Mouse (Mus musculus): ENCODE data around the gene Fcer1g.
A peak's percentile ranks its signal among the peaks of the same experiment; 100 is the strongest.

The Fcer1g gene

DNA sequence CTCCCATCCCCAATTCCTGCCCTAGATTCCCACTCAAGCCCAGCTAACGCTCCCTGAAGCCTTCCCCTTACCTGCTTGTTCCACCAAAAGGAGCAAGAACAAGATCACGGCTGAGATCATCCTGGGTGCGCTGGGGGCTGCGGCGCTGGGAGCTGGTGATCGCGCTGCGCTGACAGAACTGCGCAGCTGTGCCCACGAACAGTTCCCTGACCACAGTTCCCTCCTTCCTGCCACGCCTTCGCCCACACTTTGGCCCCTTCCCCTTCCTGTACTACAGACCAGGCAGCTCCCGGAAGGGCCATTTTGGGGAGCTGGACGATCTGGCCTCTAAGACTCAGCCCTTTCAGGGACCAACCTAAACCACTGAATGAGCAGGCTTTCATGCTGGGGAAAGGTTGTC is at the start of gene Fcer1g:
Fcer1g (minus strand) TSS at position 240 of the 400 bp plus-strand sequence.
- DNase-seq: no peak

DNA sequence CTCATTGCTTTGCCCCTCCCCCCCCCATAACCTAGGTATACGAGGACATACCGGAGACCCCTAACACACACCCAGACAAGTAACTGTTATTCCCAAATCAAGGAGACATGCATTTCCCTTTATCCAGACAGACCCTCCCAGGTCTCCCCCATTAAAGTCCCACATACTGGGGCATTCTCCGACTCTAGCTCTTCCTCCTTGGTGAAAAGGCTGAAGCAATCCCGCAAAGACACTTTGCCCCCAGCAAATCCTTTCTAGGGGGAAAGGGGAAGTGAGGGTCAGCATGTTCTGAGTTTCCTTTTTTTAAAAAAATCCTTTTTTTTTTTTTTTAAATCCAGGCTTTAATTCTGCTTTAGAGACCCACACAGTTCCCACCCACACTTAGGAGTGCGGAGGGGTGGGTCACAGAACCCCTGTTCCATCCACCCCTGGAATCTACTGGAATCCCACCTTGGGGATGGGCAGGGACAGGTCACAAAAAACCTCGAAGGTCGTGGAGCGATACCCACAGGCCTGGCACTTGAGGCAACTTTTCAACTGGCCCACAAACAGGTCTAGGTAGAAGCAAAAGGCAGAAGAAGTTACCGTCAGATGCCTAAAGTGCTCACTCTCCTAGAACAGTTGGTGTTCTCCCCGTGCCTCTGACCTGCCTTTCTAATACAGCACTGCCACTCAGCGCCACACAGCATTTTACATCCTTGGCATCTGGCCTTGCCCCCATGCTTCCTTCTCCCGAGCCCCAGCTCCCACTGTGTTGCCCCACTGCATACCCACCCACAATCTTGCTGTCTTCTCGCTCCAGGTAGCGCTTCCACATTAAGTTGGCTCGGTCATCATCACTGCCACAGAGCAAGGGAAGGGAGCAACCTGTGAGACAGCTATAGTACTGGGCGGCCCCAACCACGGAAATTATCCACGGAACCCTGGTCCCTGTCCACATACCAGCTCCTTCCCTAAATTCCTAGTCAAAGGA is 49.3 kb upstream of the Fcer1g start:
- no peak for DNase-seq

DNA sequence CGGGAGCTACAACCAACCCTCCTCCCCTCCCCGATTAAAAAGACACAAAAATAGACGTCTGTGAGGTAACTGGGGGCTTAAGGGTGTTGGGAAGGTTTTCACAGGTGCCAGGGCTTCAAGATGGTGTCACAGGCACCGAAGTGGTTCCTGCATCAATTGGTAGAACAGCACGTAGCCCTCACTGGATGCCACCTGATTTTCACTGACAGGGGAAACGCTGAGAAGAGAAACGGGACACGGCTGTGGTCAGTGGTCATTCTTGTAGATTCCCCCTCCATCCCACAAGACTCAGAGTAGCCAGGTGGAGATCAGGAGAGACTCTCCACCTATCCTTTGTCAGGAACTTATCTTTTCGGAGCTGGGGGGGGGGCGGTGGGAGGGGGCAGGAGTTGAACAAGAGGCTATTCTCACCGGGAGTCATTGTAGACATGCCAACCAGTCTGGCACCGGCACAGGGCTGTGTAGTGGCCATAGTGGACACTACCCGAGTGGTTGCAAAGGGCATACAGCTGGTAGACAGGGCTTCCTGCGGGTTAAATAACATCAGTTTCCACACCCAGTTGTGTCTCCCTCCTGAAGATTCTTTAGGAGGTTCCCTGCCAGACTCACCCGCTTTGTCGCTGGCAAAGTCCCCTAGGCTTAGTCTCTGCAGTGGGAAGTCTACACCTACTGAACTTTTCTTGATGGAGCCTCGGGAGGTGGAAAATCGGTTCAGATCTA is 48.1 kb upstream of the Fcer1g start:
- DNase-seq: no peak

DNA sequence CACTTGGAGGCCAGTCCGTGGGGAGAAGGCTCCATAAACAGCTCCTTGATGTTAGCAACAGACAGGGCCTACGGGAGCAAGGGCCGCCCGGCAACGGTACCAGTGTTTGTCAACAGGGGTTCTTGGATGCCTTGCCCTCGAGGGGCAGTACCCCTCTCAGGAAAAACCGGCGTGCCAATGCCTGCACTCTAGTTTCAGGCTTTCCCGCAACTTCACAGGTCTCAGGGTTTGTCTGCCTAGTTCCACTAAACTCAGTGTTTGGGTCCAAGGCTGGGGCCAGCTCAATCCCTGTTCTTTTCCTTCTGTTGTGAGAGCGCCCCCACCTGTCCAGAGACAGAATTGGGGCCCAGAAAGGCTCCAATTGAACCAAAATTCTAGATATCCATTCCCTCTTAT is 47.4 kb upstream of the Fcer1g start:
- DNase-seq: peak; percentile 82 to 84

DNA sequence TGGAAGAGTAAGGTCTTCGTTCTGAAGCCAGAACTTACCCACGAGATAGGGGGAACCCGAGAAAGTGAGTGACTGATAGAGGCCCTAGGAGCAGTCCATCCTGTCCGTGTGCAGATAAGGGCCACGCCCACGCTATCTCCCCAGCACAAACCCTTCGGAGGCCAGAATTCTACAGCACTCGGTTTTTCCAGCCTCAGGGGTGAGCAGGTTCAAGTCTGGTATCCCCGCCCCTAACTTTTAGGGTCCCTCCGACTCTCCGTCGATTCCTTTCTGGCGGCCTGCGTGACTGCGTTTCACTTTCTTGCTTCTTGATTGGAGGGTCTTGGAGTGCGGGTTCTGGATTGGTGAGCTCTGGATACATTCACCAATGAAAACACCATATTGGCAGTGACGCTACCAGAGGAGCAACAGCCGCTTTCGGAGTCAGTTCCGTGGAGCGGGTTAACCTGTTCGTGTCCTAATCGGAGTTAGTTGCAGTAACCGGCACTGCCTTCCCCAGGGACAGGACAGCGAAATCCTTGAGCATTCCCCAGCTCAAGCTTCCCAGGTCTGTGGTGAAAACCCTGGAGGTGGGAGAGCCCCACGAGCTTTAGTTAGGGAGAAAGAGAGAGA is 46.9 kb upstream of the Fcer1g start, which contains the start of gene Ppox:
Ppox (minus strand) TSS at position 271 of the 612 bp plus-strand sequence.
- peak; percentile 82 to 87 for DNase-seq

DNA sequence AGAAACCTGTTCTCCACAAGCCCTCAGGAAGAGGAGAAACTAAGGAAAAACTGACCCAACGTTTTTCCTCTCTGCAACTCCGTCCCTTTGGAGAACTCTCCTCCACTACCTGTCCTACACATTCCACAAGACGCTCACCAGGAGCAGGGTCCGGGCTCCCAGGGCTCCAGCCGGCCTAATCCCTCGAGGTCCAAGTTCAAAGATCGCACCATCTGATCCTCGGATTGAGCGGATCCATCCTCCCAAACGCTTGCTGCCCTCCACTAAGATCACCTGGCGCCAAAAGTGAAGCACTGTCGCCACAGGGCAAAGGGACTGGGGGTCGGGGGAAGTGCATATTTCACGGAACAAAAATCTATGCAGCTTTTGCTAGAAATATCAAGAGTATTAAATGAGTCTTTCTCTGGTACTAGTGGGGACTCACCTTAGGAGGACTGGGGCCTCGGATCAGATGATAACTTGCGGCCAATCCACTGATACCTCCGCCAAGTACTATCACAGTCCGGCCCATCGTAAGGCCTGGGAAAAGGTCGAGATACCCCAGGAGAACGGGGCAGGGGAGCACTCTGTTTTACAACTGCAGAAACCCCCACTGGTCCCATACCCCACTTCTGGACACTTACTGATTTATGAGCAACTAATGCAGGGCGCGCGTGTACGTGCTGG is 46.2 kb upstream of the Fcer1g start:
- DNase-seq: no peak

DNA sequence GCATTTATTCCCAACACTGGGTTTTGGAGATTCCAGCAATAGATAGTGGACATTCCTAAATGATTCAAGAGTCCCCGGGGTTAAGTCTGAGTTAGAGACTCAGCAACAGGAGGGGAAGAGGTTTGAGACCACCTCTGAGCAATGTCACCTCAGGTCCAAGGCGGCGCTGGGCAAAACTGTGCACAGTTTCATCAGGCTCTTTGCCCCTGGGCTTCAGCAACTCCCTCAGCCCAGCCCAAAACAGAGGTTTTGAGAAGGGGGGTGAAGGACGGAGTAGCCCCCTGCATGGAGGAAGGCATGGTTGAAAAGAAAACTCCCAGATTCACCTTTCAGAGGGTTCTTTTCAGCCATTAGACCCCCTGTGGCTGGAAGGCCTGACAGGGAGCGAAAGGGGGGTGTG is 45.6 kb upstream of the Fcer1g start:
- DNase-seq: no peak

DNA sequence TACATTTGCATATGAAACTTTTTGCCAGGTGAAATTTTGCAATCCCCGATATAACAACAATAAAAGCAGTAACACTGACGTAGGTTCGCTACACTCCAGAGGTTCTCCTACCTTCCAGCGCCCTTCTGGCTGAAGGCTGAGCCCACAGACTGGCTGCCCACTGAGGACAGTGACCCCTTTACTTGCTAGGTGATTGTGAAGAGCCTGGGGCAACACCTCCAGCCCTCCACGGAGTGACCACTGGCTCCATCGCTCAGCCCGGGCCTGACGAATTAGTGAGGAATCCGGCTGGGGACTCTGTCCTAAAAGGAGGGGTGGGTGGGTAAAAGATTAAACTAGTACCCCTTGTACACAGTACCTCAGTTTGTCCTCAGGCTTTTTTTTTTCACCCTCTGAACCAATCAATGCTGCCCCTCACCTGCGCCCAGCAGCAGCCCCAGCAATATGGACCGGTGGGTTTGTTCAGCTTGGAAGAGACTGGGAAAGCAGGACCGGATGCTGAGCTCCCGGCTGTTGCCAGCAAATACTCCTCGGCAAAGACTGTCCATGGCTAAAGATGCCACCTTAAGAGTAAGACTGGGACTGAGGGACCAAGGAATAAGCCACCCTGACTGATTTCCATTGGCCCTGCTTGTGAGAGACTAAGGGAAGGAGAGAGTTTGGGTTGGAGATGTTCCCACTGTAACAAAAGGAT is 45.0 kb upstream of the Fcer1g start:
- no peak for DNase-seq

DNA sequence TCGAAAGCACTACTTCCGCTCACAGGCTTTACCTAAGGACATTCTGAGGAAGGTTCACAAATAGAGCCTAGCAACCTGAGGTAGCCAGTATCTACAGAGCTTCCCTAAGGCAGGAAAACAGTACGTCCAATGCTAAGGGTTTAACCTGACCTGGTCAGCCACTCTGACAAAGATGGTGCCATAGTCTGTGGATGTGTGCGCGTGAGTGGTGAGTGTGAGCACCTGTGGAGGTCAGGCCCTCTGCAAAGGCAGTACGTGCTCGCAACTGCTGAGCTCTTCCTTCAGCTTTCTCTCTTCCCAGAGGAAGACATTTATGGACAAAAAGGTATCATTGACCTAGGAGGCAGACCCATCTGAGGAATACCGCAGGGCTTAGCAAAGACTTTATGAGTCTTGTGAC is 44.3 kb upstream of the Fcer1g start:
- DNase-seq: no peak

DNA sequence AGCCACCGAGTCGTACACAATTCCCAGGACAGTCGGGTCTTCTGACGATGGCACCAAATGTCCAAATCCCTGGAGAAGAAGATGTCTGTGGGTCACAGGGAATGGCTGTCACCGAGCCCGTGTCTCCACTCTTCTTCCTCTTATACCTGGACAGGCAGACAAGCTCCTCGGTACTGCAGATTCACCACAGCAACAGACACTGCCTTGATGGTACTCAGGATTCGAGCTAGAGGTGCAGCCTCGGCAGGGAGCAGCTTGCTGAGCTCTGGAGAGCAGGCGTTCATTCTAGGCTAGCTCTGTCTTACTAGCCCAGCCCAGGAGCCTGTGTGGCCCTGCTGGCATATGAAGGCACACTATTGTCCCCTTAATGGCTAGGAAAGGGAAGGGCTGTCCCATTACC is 43.6 kb upstream of the Fcer1g start:
- no peak for DNase-seq

DNA sequence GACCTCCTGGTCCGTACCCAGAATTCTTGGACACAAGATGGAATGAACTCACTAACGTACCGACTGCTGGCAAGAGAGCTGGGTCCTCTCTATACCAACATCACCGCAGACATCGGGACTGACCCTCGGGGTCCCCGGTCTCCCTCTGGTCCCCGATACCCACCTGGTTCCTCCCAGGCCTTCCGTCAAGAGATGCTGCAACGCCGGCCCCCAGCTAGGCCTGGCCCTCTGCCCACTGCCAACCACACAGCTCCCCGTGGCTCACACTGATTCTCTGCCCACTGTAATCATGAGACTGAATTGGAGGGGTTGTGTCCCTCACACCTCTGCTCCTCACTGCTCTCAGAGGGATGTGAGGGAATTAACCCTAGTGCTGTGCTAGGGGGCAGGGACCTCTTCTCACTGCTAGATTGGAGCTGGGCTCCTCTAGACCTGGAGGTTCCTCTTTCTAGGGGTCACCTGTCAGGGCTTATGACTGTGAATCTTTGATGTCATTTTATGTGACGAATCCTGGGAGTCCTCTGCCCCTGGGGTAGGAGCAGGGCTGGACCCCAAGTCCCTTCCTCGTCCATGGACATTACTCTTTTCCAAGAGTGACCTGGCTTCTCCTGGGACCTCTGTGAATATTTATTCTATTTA is 42.1 kb upstream of the Fcer1g start:
- no peak for DNase-seq

DNA sequence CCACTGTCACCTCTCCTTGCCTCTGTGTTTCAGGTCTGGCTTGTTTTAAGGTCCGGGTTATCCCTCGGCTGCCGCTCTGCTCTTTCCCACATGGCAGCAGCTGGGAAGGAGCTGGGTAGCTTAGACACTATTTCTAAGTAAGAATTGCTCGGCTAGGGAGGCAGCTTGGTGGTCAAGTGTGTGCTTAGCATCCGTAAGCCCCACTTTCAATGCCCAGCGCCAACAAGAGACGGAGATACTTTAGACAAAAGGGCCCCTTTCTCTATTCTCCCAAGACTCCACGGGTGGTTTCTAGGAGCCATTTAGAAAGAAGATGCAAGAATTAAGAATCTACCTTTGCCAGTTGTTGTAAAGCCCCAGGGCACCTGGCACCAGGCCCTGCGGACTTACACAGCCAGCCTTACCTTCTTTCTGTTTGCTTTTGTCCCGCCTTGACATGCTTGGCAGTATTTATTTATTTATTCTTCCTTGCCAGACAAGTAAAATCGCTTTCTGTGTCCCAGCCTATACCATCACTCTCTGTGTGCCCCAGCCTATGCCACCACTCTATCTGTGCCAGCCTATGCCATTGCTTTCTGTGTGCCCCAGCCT is 41.1 kb upstream of the Fcer1g start:
- DNase-seq: no peak

DNA sequence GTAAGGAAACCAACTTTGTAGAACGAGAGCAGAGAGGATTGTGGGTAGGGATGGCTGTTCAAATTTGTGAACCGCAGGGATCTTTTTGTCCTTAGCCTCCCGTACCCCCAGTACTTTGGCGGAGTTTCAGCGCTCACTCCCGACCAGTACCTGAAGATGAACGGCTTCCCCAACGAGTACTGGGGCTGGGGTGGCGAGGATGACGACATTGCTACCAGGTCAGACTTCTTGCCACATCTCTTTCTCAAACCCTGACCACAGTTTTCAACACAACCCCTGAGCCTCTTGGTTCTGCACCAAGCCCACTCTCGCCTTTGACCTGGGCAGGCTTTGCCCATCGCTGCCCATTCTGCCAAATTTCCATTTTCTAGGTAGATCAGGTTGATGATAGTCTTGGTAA is 40.0 kb upstream of the Fcer1g start:
- no peak for DNase-seq

DNA sequence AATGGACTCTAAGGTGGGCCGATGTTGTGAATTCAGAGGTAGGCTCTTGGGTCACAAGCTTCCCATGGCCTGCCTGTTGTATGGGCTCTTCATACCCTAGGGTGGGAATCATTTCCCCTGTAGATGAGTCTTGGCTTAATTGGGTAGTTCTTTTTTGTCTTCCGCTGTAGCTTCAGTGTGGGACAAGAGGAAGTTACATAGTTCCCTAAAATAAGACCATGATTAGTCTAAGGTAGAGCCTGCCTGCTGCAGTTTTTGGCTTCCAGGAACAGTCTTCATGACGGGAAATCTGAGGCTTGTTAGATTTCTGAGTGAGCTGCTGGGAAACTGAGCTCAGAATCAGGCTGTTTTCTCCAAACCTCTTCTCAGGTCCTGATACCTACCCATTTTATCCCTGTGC is 37.9 kb upstream of the Fcer1g start:
- no peak for DNase-seq

DNA sequence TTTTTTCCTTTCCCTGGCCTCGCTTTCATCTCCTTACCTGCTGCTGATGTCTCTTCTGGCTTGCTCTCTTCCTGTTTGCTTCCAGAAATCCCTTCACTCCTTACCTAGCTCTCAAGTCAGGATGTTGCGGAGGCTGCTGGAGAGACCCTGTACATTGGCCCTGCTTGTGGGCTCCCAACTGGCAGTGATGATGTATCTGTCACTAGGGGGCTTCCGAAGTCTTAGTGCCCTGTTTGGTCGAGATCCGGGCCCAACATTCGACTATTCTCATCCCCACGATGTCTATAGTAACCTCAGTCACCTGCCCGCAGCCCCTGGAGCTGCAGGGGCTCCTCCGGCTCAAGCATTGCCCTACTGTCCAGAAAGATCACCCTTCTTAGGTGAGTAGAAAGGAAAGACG is 37.5 kb upstream of the Fcer1g start:
- no peak for DNase-seq

DNA sequence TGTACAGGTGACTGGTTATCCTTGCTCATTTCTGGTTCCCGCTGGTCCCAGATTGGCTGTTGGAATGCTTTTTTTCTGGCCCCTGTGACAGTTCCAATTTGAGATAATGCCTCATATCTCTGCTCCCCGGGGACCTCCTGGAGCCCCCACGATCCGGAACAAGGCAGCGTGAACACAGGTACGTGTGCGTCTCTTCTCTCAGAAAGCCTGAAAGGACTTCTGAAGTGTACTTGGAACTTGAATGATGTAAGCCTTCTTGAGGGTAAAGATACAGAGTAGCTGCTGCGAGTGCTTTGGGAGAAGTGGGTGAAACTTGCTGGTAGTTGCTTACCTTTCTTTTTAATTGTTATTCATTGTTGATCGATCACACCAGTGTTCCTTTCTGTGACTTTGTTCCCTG is 37.0 kb upstream of the Fcer1g start:
- DNase-seq: no peak

DNA sequence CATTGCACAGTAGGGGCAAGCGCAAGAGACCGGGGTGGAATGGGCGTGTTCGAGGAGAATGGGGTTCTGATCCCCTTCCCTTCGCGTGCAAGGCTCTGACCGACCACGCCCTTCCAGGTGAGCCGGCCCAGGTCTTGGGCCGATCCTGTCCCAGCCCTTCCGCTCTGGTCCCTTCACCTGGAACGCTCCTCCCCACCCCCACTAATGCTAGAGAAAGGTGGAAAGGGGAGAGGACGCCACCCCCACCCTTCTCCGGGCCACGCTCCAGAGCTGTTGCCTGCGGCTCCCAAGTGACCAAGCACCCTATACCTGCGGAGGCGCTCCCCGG is 36.4 kb upstream of the Fcer1g start:
- no peak for DNase-seq

DNA sequence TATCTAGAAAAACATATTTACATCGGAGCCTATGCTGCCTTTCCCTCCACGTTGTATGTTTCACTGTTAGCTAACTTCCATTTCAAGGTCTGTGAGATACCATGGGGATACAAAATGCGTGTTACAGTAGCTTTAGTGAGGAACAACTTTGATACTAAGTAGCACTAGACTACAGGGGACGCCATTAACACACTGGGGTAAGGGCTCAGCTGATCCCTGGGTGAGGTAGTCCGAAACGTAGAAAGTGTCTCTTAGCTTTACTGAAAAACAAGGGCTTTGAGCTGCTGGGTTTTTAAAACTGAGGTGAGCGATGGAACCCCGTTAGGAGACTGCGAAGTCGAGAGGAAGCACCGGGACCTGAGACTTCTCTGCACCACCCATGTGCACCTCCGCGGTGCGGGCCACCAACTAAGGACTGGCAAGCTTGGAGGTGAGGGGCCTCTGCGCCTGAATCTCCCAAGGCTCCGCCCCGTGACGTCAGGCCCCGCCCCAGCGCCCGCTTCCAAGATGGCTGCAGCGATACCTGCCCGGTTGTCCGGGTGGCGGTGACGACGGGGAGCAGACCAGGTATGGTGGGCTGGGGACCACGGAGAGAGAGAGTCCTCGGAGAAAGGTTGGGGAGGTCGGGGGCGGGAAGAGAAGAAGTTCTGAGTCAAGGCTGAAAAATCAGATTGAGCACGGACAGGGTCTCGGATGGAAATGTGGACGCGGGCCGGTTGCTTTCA is 35.8 kb upstream of the Fcer1g start, which contains the start of gene B4galt3:
B4galt3 (plus strand) TSS at position 481 of the 725 bp plus-strand sequence.
- DNase-seq: peak; percentile 99

DNA sequence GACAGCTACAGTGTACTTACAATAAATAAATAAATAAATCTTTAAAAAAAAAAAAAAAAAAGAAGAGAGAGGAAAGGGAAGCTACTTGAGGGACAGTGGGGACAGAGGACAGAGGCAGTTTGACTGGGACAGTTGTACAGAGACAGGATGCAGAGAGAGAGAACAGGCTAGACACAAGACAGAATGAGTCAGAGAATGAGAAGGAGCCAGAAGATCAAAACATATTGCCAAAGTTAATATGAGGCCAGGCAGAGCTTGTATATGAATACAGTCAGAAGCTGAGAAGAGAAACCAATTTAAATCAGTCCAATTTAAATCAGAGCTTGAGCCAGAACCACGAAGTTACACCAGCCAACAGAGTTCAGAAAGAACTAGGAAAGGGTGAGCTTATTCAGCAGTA is 34.2 kb upstream of the Fcer1g start:
- DNase-seq: no peak

DNA sequence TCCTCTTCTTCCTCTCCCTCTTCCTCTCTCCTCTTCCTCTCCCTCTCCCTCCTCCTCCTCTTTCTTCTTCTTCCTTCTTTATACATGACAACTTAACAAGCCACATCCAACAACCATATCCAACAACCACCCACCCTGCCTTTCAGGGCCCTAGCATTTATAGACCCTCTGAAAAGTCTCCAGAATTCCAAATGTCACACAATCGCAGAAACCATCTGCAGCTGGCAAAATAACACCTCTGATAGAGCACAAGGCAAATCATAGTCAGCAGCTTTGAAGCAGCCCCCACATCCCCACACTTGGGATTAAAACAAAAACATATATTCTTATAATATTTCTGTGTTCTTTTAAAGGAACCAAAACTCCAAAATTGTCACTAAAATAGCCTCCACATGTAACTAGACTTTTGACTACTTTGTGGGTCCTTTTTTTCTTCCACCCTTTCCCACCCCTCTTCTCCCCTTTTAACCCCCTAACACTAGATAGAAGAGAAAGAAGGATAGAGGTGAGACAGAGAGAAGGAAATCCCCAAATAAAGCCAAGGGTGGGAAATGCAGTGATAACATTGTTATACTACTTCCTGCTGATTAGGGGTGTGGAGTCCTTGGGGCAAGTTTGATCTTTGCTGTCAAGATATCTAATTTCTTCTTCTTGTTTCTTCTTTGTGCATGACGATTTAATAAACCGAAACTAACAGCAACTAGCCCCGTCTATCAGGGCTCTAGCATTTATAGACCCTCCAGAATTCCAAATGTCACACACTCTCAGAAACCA is 32.0 kb upstream of the Fcer1g start:
- DNase-seq: no peak
